Mouse (Mus musculus): Measurements from ENCODE around the gene Nr2c1. TPM values are rescaled to one million over a fixed set of nuclear protein-coding genes. Genes with fewer than 3 reads are reported as not detected.
A peak's percentile ranks its signal among the peaks of the same experiment; 100 is the strongest.

Gene Nr2c1
- 14.7 and 15.2 TPM in 2 replicates for polyA plus RNA-seq (2011; ENCODE audit: insufficient read length, low read depth, missing spikeins)

- Histone ChIP-seq H3K4me1 (ENCODE audit: control insufficient read depth, insufficient read depth, low read length) (no peaks in the 10 kb centered on the region; the same call in 1 of the 2 replicates), H3K27ac (ENCODE audit: insufficient read depth, low read length) (peak within 1 kb of the TSS; percentile 62), H3K4me3 (ENCODE audit: insufficient read depth, low read length) (peak within 1 kb of the TSS; percentile 78)
- peak; percentile 62 for TF ChIP-seq POLR2A (IDR thresholded peaks at IDR 0.05; ENCODE audit: low read depth, low read length)
- TF ChIP-seq CTCF (IDR thresholded peaks at IDR 0.05; ENCODE audit: borderline replicate concordance, insufficient read depth, low read length) = peak; percentile 64; the same call in 1 of the 2 replicates
These were observed at the start of gene Nr2c1 for GRCm38 (mm10) chr10:94147756-94148531. Nr2c1 (plus strand) TSS chr10:94148023.

- TF ChIP-seq POLR2A (IDR thresholded peaks at IDR 0.05; ENCODE audit: low read depth, low read length) (no peak), CTCF (IDR thresholded peaks at IDR 0.05; ENCODE audit: borderline replicate concordance, insufficient read depth, low read length) (no peak)
- Histone ChIP-seq H3K4me3 (ENCODE audit: insufficient read depth, low read length) (no peak overlapping the region), H3K4me1 (ENCODE audit: control insufficient read depth, insufficient read depth, low read length) (no peaks in the 10 kb centered on the region), H3K27ac (ENCODE audit: insufficient read depth, low read length) (no peak overlapping the region)
These were observed 49.7 kb upstream of the Nr2c1 start for GRCm38 (mm10) chr10:94098100-94098499.

- no peak for TF ChIP-seq POLR2A (IDR thresholded peaks at IDR 0.05; ENCODE audit: low read depth, low read length)
- Histone ChIP-seq H3K27ac (ENCODE audit: insufficient read depth, low read length) (no peak overlapping the region), H3K4me3 (ENCODE audit: insufficient read depth, low read length) (no peak overlapping the region), H3K4me1 (ENCODE audit: control insufficient read depth, insufficient read depth, low read length) (no peaks in the 10 kb centered on the region; the same call in 1 of the 2 replicates)
These were observed 42.3 kb upstream of the Nr2c1 start for GRCm38 (mm10) chr10:94105498-94105897.

- H3K4me3 ChIP-seq (ENCODE audit: insufficient read depth, low read length) = no peak overlapping the region
- no peak overlapping the region for H3K27ac ChIP-seq (ENCODE audit: insufficient read depth, low read length)
- no peak for TF ChIP-seq CTCF (IDR thresholded peaks at IDR 0.05; ENCODE audit: borderline replicate concordance, insufficient read depth, low read length)
- TF ChIP-seq POLR2A (IDR thresholded peaks at IDR 0.05; ENCODE audit: low read depth, low read length) = no peak
- H3K4me1 ChIP-seq (ENCODE audit: control insufficient read depth, insufficient read depth, low read length) = peaks cover 4% of the 10 kb centered on the region
These were observed 40.7 kb upstream of the Nr2c1 start for GRCm38 (mm10) chr10:94107168-94107567.

GRCm38 (mm10) chr10:94107607-94108006 lies 40.2 kb upstream of the Nr2c1 start:
- no peak for TF ChIP-seq CTCF (IDR thresholded peaks at IDR 0.05; ENCODE audit: borderline replicate concordance, insufficient read depth, low read length)
- no peak for TF ChIP-seq POLR2A (IDR thresholded peaks at IDR 0.05; ENCODE audit: low read depth, low read length)
- no peak overlapping the region for H3K27ac ChIP-seq (ENCODE audit: insufficient read depth, low read length)
- peaks cover 4% of the 10 kb centered on the region for H3K4me1 ChIP-seq (ENCODE audit: control insufficient read depth, insufficient read depth, low read length)
- H3K4me3 ChIP-seq (ENCODE audit: insufficient read depth, low read length) = no peak overlapping the region

GRCm38 (mm10) chr10:94108791-94109190 lies 39.0 kb upstream of the Nr2c1 start:
- Histone ChIP-seq H3K27ac (ENCODE audit: insufficient read depth, low read length) (no peak overlapping the region), H3K4me1 (ENCODE audit: control insufficient read depth, insufficient read depth, low read length) (peaks cover 4% of the 10 kb centered on the region), H3K4me3 (ENCODE audit: insufficient read depth, low read length) (no peak overlapping the region)
- TF ChIP-seq CTCF (IDR thresholded peaks at IDR 0.05; ENCODE audit: borderline replicate concordance, insufficient read depth, low read length) = no peak

- no peak for TF ChIP-seq CTCF (IDR thresholded peaks at IDR 0.05; ENCODE audit: borderline replicate concordance, insufficient read depth, low read length)
- no peak for TF ChIP-seq POLR2A (IDR thresholded peaks at IDR 0.05; ENCODE audit: low read depth, low read length)
- Histone ChIP-seq H3K4me3 (ENCODE audit: insufficient read depth, low read length) (no peak overlapping the region), H3K27ac (ENCODE audit: insufficient read depth, low read length) (no peak overlapping the region), H3K4me1 (ENCODE audit: control insufficient read depth, insufficient read depth, low read length) (peaks cover 10% of the 10 kb centered on the region)
These were observed 36.7 kb upstream of the Nr2c1 start for GRCm38 (mm10) chr10:94110834-94111754.

- peaks cover 11% of the 10 kb centered on the region for H3K4me1 ChIP-seq (ENCODE audit: control insufficient read depth, insufficient read depth, low read length)
- H3K4me3 ChIP-seq (ENCODE audit: insufficient read depth, low read length) = no peak overlapping the region
- TF ChIP-seq CTCF (IDR thresholded peaks at IDR 0.05; ENCODE audit: borderline replicate concordance, insufficient read depth, low read length) (no peak), POLR2A (IDR thresholded peaks at IDR 0.05; ENCODE audit: low read depth, low read length) (no peak)
- no peak overlapping the region for H3K27ac ChIP-seq (ENCODE audit: insufficient read depth, low read length)
These were observed 35.6 kb upstream of the Nr2c1 start for GRCm38 (mm10) chr10:94112207-94112606.

- TF ChIP-seq POLR2A (IDR thresholded peaks at IDR 0.05; ENCODE audit: low read depth, low read length) (no peak), CTCF (IDR thresholded peaks at IDR 0.05; ENCODE audit: borderline replicate concordance, insufficient read depth, low read length) (no peak)
- peak overlapping the region; percentile 37; the same call in 1 of the 2 replicates for H3K27ac ChIP-seq (ENCODE audit: insufficient read depth, low read length)
These were observed 31.8 kb upstream of the Nr2c1 start for GRCm38 (mm10) chr10:94115893-94116599.

More at GRCm38 (mm10) chr10:94115893-94116599, 31.8 kb upstream of the Nr2c1 start:
- Histone ChIP-seq H3K4me3 (ENCODE audit: insufficient read depth, low read length) (no peak overlapping the region), H3K4me1 (ENCODE audit: control insufficient read depth, insufficient read depth, low read length) (peaks cover 17% of the 10 kb centered on the region)

All from embryonic fibroblast, embryonic 13.5 days (primary cell).